Mouse (Mus musculus) embryonic facial prominence, embryonic 11.5 days (tissue): Measurements from ENCODE around the gene Eml1. TPM values are rescaled to one million over a fixed set of nuclear protein-coding genes. Genes with fewer than 3 reads are reported as not detected.

Source experiments
- ATAC-seq: fragments of 200-750 bp; cut with Nextera tagmentation; replicated peaks from 2 replicates; pipeline ENCODE4 v1.8.0; 2017; ENCODE audit warnings: low read depth; ENCODE audit not compliant: insufficient number of reproducible peaks, low FRiP score, low TSS enrichment
- DNase-seq: peaks from one replicate; pipeline ENCODE4 v3.0.0-alpha.2; 2015; ENCODE audit warnings: low spot score
- H3K27ac ChIP-seq: fragments of 300-500 bp; sonication (generic); replicated peaks from 2 replicates; pipeline ENCODE4 v1.5.1; 2014; ENCODE audit warnings: mild to moderate bottlenecking, low read depth, low read length, control low read depth
- H3K27me3 ChIP-seq: fragments of 300-500 bp; sonication (generic); 2 replicates; pipeline ENCODE4 v1.6.1; 2014; ENCODE audit warnings: mild to moderate bottlenecking, low read length, moderate library complexity, mixed read lengths; ENCODE audit not compliant: control insufficient read depth, insufficient read depth
- H3K36me3 ChIP-seq: fragments of 300-500 bp; sonication (generic); replicated peaks from 2 replicates; pipeline ENCODE4 v1.6.1; 2014; ENCODE audit warnings: low read depth, mild to moderate bottlenecking, low read length, moderate library complexity, mixed read lengths; ENCODE audit not compliant: control insufficient read depth, insufficient read depth
- H3K4me1 ChIP-seq: fragments of 300-500 bp; sonication (generic); 2 replicates; pipeline ENCODE4 v1.6.1; 2014; ENCODE audit warnings: low read length, mixed read lengths; ENCODE audit not compliant: control insufficient read depth, insufficient read depth
- H3K4me2 ChIP-seq: fragments of 300-500 bp; sonication (generic); 2 replicates; pipeline ENCODE4 v1.6.1; 2014; ENCODE audit warnings: low read depth, mild to moderate bottlenecking, control low read depth, low read length, moderate library complexity
- H3K4me3 ChIP-seq: fragments of 300-500 bp; sonication (generic); 2 replicates; pipeline ENCODE4 v1.5.1; 2014; ENCODE audit warnings: low read depth, low read length, control low read depth
- H3K9ac ChIP-seq: fragments of 300-500 bp; sonication (generic); replicated peaks from 2 replicates; pipeline ENCODE4 v1.6.1; 2014; ENCODE audit warnings: mild to moderate bottlenecking, control low read depth, low read length
- H3K9me3 ChIP-seq: fragments of 300-500 bp; sonication (generic); replicated peaks from 2 replicates; pipeline ENCODE4 v1.6.1; 2016; ENCODE audit warnings: mild to moderate bottlenecking, low read length, inconsistent platforms, mixed read lengths; ENCODE audit not compliant: control insufficient read depth
- WGBS: fragments of 180-500 bp; shearing (Covaris S2); extraction: QIAGEN DNeasy Blood & Tissue Kit; methylation state at CpG from one replicate; pipeline ENCODE4 v1.1.7; 2014; 5-methylcytosine and 5-hydroxymethylcytosine counted together
- polyA plus RNA-seq: library from polyadenylated mRNA; unstranded; fragments of >200 nt; fragmentation: Nextera tagmentation; extraction: Ambion mirVana; gene quantifications from 2 replicates; pipeline ENCODE4 v1.2.1, GENCODE M21; 2014

Gene Eml1
- polyA plus RNA-seq, 1 experiment from 2014 or later: 69.7 TPM

DNA sequence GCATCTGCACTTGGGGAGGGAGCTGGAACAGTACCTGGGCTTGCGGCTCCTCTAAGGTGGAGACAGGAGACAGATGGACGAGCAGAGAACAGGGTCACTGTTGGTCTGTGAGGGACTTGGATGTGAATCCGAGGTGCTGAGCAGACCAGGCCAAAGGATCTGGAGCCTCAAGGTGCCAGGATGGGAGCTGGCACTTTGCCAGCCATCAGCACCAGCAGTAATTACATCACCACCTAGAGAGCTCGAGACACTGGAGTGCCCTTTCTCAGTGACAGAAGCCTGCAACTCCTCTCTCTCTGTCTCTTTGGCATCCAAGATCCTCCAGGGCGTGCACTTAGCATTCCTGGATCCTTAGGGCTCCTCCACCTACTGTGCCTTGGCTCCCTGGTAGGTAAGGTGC lies 61.8 kb downstream of the Eml1 start:
- WGBS: 76% methylated on average over 5 of the region's 5 CpGs
- Histone ChIP-seq H3K4me3 (no peak overlapping the region), H3K4me2 (no peak overlapping the region), H3K27ac (no peak overlapping the region), H3K4me1 (peaks cover 2% of the 10 kb centered on the region; the same call in 1 of the 2 replicates), H3K9ac (no peak overlapping the region), H3K36me3 (no peaks in the 10 kb centered on the region), H3K9me3 (no peaks in the 10 kb centered on the region), H3K27me3 (no peaks in the 10 kb centered on the region)
- DNase-seq (no peak), ATAC-seq (no peak)

DNA sequence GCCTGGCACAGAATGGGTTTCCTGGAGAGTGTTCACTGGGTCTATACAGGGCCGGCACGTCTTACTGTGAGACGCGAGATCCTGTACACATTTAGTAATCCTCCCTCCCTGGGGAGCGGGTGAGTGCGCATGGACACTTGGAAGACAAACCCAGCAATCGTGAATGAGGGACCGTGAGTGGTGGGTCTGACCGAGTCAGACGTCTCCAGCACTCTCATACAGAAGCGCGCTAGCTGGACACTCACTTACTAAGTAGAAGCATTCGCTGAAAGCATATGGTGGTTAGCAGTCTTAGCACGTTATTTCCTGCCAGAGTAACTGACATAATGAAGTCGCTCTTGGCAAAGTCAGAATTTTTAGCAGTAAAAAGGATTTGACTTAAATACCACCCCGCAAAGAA lies 62.3 kb downstream of the Eml1 start:
- ATAC-seq (no peak), DNase-seq (no peak)
- H3K27me3 ChIP-seq: no peaks in the 10 kb centered on the region
- H3K4me1 ChIP-seq: peaks cover 2% of the 10 kb centered on the region; the same call in 1 of the 2 replicates
- no peak overlapping the region for H3K27ac ChIP-seq
- H3K9me3 ChIP-seq: no peaks in the 10 kb centered on the region
- WGBS: 77% methylated on average over 16 of the region's 16 CpGs
- H3K4me2 ChIP-seq: no peak overlapping the region
- H3K4me3 ChIP-seq: no peak overlapping the region
- no peaks in the 10 kb centered on the region for H3K36me3 ChIP-seq
- H3K9ac ChIP-seq: no peak overlapping the region

DNA sequence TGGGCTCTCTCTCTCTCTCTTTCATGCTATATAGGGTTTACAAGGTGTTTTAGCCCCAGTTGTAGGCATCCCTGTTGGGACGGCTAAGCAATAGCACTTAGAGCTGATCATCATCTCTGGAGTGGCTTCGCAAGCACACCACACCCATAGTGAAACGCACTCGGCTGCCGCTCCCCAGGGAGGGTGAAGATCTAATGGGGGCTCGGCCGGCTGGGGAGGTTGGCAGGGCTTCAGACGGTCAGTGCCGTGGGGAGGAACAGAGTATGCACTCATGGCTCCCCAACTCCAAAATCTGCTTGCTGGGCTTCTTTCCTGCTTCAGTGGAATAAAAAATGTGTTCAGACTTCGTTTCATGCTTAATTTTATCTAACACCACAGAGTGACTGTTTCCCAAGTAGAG lies 62.7 kb downstream of the Eml1 start:
- WGBS: 75% methylated on average over 10 of the region's 10 CpGs

DNA sequence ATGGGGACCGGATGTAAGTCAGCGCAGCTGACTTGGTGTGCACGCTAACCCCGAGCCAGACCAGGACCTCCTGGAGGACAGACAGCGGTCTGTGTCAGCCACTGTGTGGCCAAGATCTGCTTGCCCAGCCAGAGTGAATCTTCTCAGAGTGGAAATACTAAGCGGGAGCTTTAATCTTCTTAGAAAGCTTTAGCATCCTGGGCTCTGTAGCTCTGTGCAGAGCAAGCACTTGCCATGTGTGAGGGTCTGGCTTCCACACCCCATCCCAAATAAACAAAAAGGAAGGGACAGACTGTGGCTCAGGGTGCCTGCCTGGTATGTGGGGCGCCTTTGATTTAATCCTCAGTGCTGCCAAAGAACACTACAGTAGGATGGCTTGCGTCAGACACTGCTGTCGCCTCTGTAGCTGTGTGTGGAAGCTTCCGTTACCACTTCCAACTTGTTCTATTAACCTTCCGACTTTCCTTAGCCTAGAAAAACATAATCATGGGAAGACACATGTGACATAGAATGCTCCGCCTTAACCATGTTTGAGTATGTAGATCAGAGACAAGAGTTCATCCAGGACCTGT lies 64.8 kb downstream of the Eml1 start:
- 59% methylated on average over 12 of the region's 12 CpGs for WGBS
- H3K4me2 ChIP-seq: no peak overlapping the region
- no peak overlapping the region for H3K9ac ChIP-seq
- H3K9me3 ChIP-seq: no peaks in the 10 kb centered on the region
- no peak for DNase-seq
- H3K27ac ChIP-seq: no peak overlapping the region
- H3K4me3 ChIP-seq: no peak overlapping the region
- no peaks in the 10 kb centered on the region for H3K36me3 ChIP-seq
- ATAC-seq: no peak
- no peaks in the 10 kb centered on the region for H3K27me3 ChIP-seq
- peaks cover 2% of the 10 kb centered on the region; the same call in 1 of the 2 replicates for H3K4me1 ChIP-seq

More for the DNA sequence above, 62.7 kb downstream of the Eml1 start:
- H3K27ac ChIP-seq: no peak overlapping the region
- H3K4me2 ChIP-seq: no peak overlapping the region
- H3K9ac ChIP-seq: no peak overlapping the region
- peaks cover 2% of the 10 kb centered on the region; the same call in 1 of the 2 replicates for H3K4me1 ChIP-seq
- no peak for DNase-seq
- no peak for ATAC-seq
- no peaks in the 10 kb centered on the region for H3K9me3 ChIP-seq
- H3K36me3 ChIP-seq: no peaks in the 10 kb centered on the region
- no peaks in the 10 kb centered on the region for H3K27me3 ChIP-seq
- no peak overlapping the region for H3K4me3 ChIP-seq

DNA sequence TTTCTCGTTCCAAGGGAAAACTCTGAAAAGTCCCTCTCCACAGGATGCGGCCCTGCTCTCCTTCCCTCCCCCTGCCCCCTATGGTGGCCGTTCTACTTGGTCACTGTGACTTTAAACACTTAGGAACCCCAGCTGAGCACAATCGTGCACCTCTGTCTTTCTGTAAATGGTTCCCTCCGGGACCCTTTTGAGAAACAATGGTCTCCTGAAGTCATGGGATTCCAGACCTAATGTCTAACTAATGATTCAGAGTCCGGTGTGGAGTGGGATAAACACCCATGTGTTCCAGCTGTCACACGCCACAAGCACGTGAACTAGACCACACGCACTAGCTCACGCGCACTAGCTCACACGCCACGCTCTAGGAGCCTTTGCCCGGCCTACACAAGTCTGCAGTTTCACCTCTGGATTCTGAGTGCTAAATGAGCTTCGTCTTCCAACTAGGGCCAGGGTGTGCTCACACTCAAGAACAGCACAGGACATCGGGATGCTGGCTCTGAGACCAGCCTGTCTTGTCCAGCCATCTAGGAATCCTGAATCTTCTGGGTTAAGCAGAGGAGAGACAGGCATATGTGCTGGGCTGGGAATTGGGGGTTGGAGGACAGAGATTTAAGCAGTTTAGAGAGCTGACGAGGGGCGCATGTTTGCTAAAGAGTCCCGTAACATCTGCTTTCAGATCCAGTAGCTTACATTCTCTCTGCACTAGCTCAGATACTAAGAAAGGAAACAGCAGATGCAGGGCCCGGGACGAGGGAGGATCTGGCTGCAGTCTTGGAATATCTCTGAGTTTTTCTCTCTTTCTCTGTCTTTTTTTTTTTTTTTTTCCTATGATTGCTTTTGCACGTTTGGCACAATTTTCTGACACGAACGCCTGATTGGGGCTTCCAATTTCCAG lies 65.5 kb downstream of the Eml1 start:
- H3K27ac ChIP-seq: no peak overlapping the region

DNA sequence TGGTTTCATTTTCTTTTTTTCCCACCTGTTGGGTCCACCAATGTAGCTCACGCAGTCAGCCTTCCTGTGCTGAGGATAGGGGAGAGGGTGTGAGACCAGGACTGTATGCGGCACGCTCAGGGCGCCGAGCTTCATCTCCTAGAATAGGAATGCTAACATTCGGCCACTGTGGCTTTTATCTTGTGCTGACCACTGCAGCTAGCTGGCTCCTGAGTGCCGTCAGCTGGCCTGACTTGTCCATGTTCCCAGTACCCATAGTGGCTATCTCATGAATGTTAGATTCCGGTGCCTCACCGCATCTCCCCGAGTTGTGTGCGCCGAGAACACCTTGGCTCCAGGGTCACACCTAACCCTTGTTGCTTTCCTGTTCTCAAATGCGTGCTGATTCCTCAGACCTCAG lies 66.7 kb downstream of the Eml1 start:
- H3K27me3 ChIP-seq: no peaks in the 10 kb centered on the region
- H3K36me3 ChIP-seq: no peaks in the 10 kb centered on the region
- no peak for DNase-seq
- ATAC-seq: no peak
- H3K4me3 ChIP-seq: no peak overlapping the region
- H3K4me1 ChIP-seq: peaks cover 2% of the 10 kb centered on the region; the same call in 1 of the 2 replicates
- H3K9ac ChIP-seq: no peak overlapping the region
- no peaks in the 10 kb centered on the region for H3K9me3 ChIP-seq
- no peak overlapping the region for H3K27ac ChIP-seq
- 89% methylated on average over 13 of the region's 13 CpGs for WGBS
- no peak overlapping the region for H3K4me2 ChIP-seq

More for the DNA sequence above, 65.5 kb downstream of the Eml1 start:
- Histone ChIP-seq H3K9ac (no peak overlapping the region), H3K4me1 (peaks cover 2% of the 10 kb centered on the region; the same call in 1 of the 2 replicates), H3K4me3 (no peak overlapping the region), H3K36me3 (no peaks in the 10 kb centered on the region), H3K9me3 (no peaks in the 10 kb centered on the region), H3K27me3 (no peaks in the 10 kb centered on the region), H3K4me2 (no peak overlapping the region)
- no peak for DNase-seq
- WGBS: 65% methylated on average over 24 of the region's 24 CpGs
- no peak for ATAC-seq

DNA sequence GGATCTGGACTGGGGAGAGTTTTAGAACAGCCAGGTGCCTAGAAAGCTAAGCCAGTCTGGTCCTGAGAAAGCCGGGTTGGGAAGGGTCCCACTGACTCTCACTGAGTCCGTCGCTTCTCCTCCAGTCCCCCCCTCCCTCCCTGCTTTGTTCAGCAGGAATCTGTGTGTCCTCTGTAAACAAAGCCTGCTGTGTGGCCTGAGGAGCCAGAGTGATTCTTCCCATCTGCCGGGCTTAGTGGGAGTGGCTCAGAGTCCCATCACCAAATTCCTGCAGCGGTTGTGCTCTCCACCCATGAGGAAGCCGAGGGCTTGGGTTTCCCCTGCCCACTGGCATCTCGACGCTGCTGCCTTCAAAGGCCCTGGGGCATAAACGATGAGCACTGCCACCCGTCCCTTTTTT lies 72.5 kb downstream of the Eml1 start:
- H3K4me3 ChIP-seq: no peak overlapping the region
- H3K27me3 ChIP-seq: no peaks in the 10 kb centered on the region
- no peaks in the 10 kb centered on the region; the same call in 1 of the 2 replicates for H3K4me1 ChIP-seq
- no peak overlapping the region for H3K27ac ChIP-seq
- no peak overlapping the region for H3K9ac ChIP-seq
- H3K4me2 ChIP-seq: no peak overlapping the region
- no peaks in the 10 kb centered on the region for H3K9me3 ChIP-seq
- no peaks in the 10 kb centered on the region for H3K36me3 ChIP-seq
- 3% methylated on average over 10 of the region's 10 CpGs for WGBS
- DNase-seq (peak; percentile 62), ATAC-seq (peak; percentile 70; the same call in 1 of the 2 replicates)

DNA sequence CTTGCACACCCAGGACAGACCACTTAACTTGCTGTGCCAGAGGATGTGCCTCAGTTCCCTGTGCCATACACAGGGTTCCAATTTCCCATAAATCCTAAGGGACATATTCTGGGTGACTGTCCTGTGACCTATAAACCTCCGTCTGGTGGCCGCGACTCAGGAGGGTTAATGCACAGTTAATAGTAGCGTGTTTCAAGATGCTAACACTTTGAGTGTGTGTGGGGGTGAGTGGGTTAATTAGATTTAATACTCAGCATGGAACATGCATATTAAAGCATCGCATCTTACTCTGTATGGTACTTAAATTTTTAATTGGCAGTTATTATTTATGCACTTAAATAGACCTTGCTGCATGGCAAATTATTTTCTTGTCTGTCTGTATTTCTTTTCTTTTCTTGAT lies 73.0 kb downstream of the Eml1 start:
- Histone ChIP-seq H3K27ac (no peak overlapping the region), H3K4me2 (no peak overlapping the region), H3K4me3 (no peak overlapping the region), H3K9me3 (no peaks in the 10 kb centered on the region), H3K4me1 (no peaks in the 10 kb centered on the region; the same call in 1 of the 2 replicates), H3K9ac (no peak overlapping the region), H3K36me3 (no peaks in the 10 kb centered on the region), H3K27me3 (no peaks in the 10 kb centered on the region)
- WGBS: 56% methylated on average over 5 of the region's 5 CpGs
- DNase-seq (no peak), ATAC-seq (no peak)
